Mouse (Mus musculus) heart, embryonic 16.5 days (tissue): ENCODE measurements around the gene Tssk2. TPM values are rescaled to one million over a fixed set of nuclear protein-coding genes. Genes with fewer than 3 reads are reported as not detected.

ENCODE experiments used
- ATAC-seq: fragments of 200-750 bp; cut with Nextera tagmentation; replicated peaks from 2 replicates; pipeline ENCODE4 v1.8.0; 2017; ENCODE audit warnings: moderate number of reproducible peaks; ENCODE audit not compliant: insufficient read depth, low FRiP score; ENCODE audit errors: extremely low read depth
- H3K27ac ChIP-seq: fragments of 300-500 bp; sonication (generic); 2 replicates; pipeline ENCODE4 v1.5.1; 2014; ENCODE audit warnings: mild to moderate bottlenecking, low read length, control low read depth, moderate library complexity
- H3K27me3 ChIP-seq: fragments of 300-500 bp; sonication (generic); 2 replicates; pipeline ENCODE4 v1.6.1; 2014; ENCODE audit warnings: low read length, mixed read lengths; ENCODE audit not compliant: control insufficient read depth, insufficient read depth
- H3K36me3 ChIP-seq: fragments of 300-500 bp; sonication (generic); 2 replicates; pipeline ENCODE4 v1.6.1; 2014; ENCODE audit not compliant: control insufficient read depth, insufficient read depth
- H3K4me1 ChIP-seq: fragments of 300-500 bp; sonication (generic); 2 replicates; pipeline ENCODE4 v1.6.1; 2014; ENCODE audit warnings: low read length, mixed read lengths; ENCODE audit not compliant: control insufficient read depth, insufficient read depth
- H3K4me2 ChIP-seq: fragments of 300-500 bp; sonication (generic); 2 replicates; pipeline ENCODE4 v1.6.1; 2014; ENCODE audit warnings: low read depth, mild to moderate bottlenecking, control low read depth, low read length
- H3K4me3 ChIP-seq: fragments of 300-500 bp; sonication (generic); 2 replicates; pipeline ENCODE4 v1.5.1; 2014; ENCODE audit warnings: mild to moderate bottlenecking, control low read depth, low read length
- H3K9ac ChIP-seq: fragments of 300-500 bp; sonication (generic); 2 replicates; pipeline ENCODE4 v1.6.1; 2014; ENCODE audit warnings: low read length, control low read depth
- H3K9me3 ChIP-seq: fragments of 300-500 bp; sonication (generic); replicated peaks from 2 replicates; pipeline ENCODE4 v1.6.1; 2016; ENCODE audit warnings: low read length; ENCODE audit not compliant: control insufficient read depth
- WGBS: fragments of 180-500 bp; shearing (Covaris S2); extraction: QIAGEN DNeasy Blood & Tissue Kit; methylation state at CpG from one replicate; pipeline ENCODE4 v1.1.7; 2014; 5-methylcytosine and 5-hydroxymethylcytosine counted together
- polyA plus RNA-seq: library from polyadenylated mRNA; unstranded; fragments of >200 nt; fragmentation: Nextera tagmentation; extraction: Ambion mirVana; gene quantifications from 2 replicates; pipeline ENCODE4 v1.2.1, GENCODE M21; 2015

Gene Tssk2
- polyA plus RNA-seq, 1 experiment from 2014 or later, result not detected

DNA sequence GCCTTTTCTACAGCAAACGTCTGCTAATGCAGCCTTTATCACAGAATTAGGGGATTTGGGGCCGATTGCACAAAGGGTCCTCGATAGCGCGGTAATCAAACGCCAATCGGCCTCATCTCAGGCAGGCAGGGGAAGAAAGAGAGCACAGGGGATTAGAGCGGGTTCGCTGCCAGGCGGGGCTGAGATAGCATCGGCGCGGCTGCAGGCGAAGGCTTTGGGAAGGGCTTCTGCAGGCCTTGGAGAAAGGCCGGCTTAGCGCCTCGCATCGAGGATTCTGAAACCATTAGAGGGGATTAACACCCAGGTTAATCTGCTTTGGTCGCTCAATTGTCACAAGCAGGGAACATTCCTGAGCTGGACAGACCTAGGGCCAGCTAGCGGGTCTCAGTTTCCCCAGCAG, 22.1 kb downstream of the Tssk2 start:
- Histone ChIP-seq H3K27me3 (peaks cover 36% of the 10 kb centered on the region), H3K27ac (no peak overlapping the region)
- ATAC-seq, result no peak

DNA sequence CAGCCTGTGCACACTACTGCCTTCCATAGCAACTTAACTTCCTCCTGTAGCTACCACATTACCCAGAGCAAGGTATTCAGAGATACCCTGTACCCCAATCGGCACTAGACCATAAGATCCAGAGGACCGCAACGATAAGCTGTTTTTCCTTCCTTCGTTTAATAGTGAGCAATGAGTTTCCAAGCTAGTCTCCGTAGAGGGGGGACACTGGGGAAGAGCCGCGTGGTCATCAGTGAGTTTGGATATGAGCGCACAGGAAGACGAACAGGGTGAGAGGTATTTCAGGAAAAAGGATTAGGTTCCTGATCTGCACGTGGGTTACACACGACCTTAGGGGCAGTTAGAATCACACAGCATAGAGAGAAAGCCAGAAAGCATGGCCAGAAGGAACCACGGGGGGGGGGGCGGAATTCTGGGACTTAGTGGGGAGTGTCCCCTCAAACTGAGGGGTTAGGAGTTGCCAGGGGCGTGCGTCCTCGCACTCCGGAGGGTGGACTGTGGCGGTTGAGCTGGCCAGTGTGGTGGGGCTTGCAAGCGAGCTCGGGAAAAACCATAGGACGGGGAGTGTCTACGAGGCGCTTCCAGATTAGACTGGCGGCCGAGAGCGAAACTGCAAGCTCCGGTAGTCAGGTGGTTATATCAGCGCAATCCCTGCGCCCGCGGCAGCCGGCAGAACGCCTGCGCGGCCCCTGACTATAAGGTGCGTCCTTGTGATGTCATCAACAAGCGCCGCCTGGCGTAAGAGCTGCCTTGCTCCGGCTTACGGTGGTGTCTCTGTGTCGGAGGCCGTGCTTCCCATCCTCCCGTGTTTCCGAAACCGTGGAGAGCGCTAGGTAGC, 23.1 kb downstream of the Tssk2 start:
- Histone ChIP-seq H3K4me1 (peaks cover 14% of the 10 kb centered on the region), H3K9me3 (no peaks in the 10 kb centered on the region), H3K27me3 (peaks cover 27% of the 10 kb centered on the region), H3K9ac (peak overlapping the region; percentile 90), H3K36me3 (peaks cover 7% of the 10 kb centered on the region), H3K4me3 (peak overlapping the region; percentile 87), H3K4me2 (peak overlapping the region; percentile 90), H3K27ac (peak overlapping the region; percentile 81)
- 2% methylated on average over 45 of the region's 47 CpGs for WGBS
- peak; percentile 93 for ATAC-seq

More for the DNA sequence above, 22.1 kb downstream of the Tssk2 start:
- Histone ChIP-seq H3K4me3 (no peak overlapping the region; the same call in 1 of the 2 replicates), H3K4me1 (peaks cover 14% of the 10 kb centered on the region), H3K36me3 (peaks cover 2% of the 10 kb centered on the region), H3K9me3 (no peaks in the 10 kb centered on the region), H3K4me2 (peak overlapping the region; percentile 90), H3K9ac (peak overlapping the region; percentile 90)
- 10% methylated on average over 20 of the region's 20 CpGs for WGBS

DNA sequence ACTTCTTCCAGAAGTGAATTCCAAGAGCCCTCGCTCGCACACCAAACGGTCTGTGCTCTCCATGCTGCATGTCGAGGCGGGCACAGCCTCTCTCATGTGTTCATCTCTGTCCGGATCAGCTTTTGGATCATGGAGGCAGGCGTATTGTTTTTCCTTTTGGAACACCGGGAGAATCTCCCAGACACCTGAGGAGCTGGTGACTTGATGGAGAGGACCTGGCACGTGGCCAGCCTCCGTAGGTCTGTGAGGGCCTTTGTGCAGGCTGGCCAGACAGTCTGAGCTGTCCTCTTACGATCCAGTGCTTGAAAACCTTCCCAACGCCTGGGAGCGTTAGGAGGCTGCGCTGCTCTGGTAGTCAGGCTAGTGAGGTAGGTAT, 23.7 kb downstream of the Tssk2 start:
- ATAC-seq, result peak; percentile 11; the same call in 1 of the 2 replicates
- Histone ChIP-seq H3K27ac (peak overlapping the region; percentile 81), H3K27me3 (peaks cover 22% of the 10 kb centered on the region)

DNA sequence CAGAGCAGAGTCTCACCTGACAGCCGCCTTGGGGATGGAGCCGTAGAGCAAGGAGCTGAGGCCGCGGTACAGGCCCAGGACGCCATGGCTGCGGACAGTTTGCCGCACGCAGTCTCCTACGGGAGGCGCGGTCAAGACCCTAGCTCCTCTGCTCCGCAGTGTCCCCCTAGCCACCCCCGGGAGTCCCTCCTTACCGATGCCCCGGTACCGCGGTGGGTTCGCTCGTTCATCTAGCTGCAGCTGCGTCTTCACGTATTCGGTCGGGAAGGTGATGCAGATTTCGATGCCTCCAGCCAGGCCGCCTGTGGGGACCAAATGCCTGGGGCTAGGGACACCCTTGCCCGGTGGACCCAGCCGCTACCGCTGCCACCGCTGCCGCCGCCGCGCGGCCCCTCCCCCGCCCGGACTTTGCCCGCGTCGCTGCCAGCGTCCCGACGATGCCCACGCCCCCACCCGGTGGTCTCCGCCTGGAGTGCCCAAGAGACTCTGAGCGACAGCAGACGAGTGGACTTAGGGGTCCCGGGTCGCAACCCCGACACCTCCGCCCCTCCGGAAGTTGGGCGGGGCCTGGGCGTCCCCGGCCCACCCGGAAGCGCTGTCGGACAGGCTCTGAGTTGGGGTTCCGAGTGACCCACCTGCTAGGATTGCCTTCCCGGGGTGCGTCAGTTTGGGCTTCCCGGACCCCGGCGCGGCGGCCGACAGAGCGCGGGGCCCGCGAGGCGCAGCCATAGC, 29.1 kb downstream of the Tssk2 start:
- peak overlapping the region; percentile 78 for H3K27ac ChIP-seq
- no peaks in the 10 kb centered on the region for H3K9me3 ChIP-seq
- peaks cover 4% of the 10 kb centered on the region for H3K4me1 ChIP-seq
- peak overlapping the region; percentile 90 for H3K9ac ChIP-seq
- 1% methylated on average over 72 of the region's 72 CpGs for WGBS
- H3K4me3 ChIP-seq, result peak overlapping the region; percentile 93
- peaks cover 7% of the 10 kb centered on the region for H3K36me3 ChIP-seq
- H3K4me2 ChIP-seq, result peak overlapping the region; percentile 99
- no peaks in the 10 kb centered on the region for H3K27me3 ChIP-seq
- peak; percentile 10; the same call in 1 of the 2 replicates for ATAC-seq

More for the DNA sequence above, 23.7 kb downstream of the Tssk2 start:
- H3K4me2 ChIP-seq, result peak overlapping the region; percentile 90
- H3K4me3 ChIP-seq, result peak overlapping the region; percentile 87
- H3K9ac ChIP-seq, result peak overlapping the region; percentile 90
- H3K9me3 ChIP-seq, result no peaks in the 10 kb centered on the region
- peaks cover 14% of the 10 kb centered on the region for H3K4me1 ChIP-seq
- peaks cover 7% of the 10 kb centered on the region for H3K36me3 ChIP-seq
- under 1% methylated on average over 14 of the region's 14 CpGs for WGBS

DNA sequence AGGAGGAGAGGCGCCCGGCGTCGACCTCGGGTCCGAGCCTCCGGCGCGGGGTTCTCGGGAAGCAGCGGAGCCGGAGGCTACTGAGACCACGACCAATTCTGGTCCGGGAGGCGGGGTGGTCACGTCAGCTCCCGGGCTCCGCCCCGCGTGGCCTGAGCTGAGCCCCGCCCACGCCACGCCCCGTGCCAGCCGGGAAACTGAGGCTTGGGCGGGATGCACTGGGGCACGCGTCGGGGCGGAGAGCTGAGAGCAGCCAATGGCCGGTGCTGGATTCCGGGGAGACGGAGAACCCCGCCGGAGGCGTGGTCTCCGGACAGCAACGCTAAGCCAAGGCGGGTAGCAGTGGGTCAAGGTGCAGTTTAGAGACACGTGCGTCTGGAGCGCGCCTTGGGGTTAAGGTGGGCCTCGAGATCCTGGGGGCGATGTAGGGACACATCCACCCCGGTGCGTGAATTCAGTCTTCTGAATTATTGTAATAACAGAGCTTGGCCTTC, 29.7 kb downstream of the Tssk2 start, which contains the start of gene Slc25a1:
Slc25a1 (minus strand) TSS at position 133 of the 494 bp plus-strand sequence.
- peak; percentile 76 for ATAC-seq
- under 1% methylated on average over 47 of the region's 47 CpGs for WGBS

DNA sequence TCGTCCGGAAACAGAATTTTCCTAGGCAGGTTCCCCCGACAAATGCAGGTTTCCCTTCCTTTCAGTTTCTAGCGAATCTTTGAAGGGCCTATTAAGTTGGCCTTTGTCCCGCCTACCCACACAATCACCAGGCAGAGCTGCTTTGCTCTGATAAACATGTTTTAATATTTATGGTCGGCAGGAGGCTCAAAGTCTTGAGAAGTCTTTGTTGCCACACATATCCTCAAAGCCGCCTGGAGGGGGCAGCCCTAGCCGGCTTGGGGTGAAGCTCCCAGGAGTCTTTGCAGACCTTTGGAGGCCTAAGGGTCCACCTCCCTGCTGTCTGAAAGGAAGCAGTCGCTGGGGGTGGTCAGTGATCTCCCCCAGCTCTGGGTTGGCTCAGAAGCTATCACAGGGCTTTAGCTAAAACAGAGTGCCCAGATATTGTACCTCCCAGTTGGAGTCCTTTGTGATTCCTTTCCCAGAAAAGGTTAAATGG, 30.2 kb downstream of the Tssk2 start:
- WGBS, result 0% methylated on average over 9 of the region's 9 CpGs

More for the DNA sequence above, 29.7 kb downstream of the Tssk2 start, which contains the start of gene Slc25a1:
- no peaks in the 10 kb centered on the region for H3K9me3 ChIP-seq
- peak within 1 kb of the TSS; percentile 99 for H3K4me2 ChIP-seq
- H3K4me3 ChIP-seq, result peak within 1 kb of the TSS; percentile 93
- peaks cover 7% of the 10 kb centered on the region for H3K36me3 ChIP-seq
- H3K4me1 ChIP-seq, result no peaks in the 10 kb centered on the region; the same call in 1 of the 2 replicates
- no peaks in the 10 kb centered on the region for H3K27me3 ChIP-seq
- peak within 1 kb of the TSS; percentile 78 for H3K27ac ChIP-seq
- H3K9ac ChIP-seq, result peak within 1 kb of the TSS; percentile 90

GRCm38 (mm10) chr16:17929211-17929610, 30.8 kb downstream of the Tssk2 start:
- Histone ChIP-seq H3K27me3 (no peaks in the 10 kb centered on the region), H3K27ac (no peak overlapping the region), H3K9ac (no peak overlapping the region)

More for the DNA sequence above, 30.2 kb downstream of the Tssk2 start:
- Histone ChIP-seq H3K9me3 (no peaks in the 10 kb centered on the region), H3K4me2 (peak overlapping the region; percentile 99), H3K27me3 (no peaks in the 10 kb centered on the region), H3K4me1 (no peaks in the 10 kb centered on the region; the same call in 1 of the 2 replicates), H3K4me3 (peak overlapping the region; percentile 93), H3K36me3 (peaks cover 7% of the 10 kb centered on the region), H3K9ac (peak overlapping the region; percentile 90), H3K27ac (peak overlapping the region; percentile 78)
- ATAC-seq, result peak; percentile 74

DNA sequence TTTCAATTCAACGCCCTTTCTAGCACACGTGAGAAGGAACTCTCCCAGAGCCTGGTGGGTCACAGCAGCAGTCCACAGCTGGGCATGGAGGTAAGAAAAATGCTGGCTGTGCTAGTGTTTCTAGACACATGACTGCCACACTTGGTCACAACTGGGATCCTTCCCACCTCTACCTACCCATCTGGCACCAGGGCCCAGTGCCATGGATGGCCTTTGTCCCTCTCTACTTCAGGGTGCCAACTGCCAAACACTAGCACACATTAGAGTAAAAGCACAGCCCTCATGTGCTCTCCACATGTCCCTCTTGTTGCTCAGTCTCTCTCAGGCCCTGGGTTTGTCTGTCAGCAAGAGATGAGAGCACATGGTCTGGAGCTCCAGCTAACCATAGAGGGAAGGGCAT, 31.2 kb downstream of the Tssk2 start:
- 70% methylated on average over 2 of the region's 2 CpGs for WGBS
- no peak overlapping the region for H3K4me2 ChIP-seq
- H3K4me1 ChIP-seq, result no peaks in the 10 kb centered on the region; the same call in 1 of the 2 replicates
- no peaks in the 10 kb centered on the region for H3K27me3 ChIP-seq
- H3K36me3 ChIP-seq, result peaks cover 7% of the 10 kb centered on the region
- H3K4me3 ChIP-seq, result no peak overlapping the region
- H3K27ac ChIP-seq, result no peak overlapping the region
- H3K9me3 ChIP-seq, result no peaks in the 10 kb centered on the region
- no peak overlapping the region for H3K9ac ChIP-seq
- ATAC-seq, result no peak

More at GRCm38 (mm10) chr16:17929211-17929610, 30.8 kb downstream of the Tssk2 start:
- WGBS, result 27% methylated on average over 2 of the region's 2 CpGs
- Histone ChIP-seq H3K4me3 (no peak overlapping the region), H3K9me3 (no peaks in the 10 kb centered on the region), H3K36me3 (peaks cover 7% of the 10 kb centered on the region), H3K4me1 (no peaks in the 10 kb centered on the region; the same call in 1 of the 2 replicates), H3K4me2 (no peak overlapping the region)
- ATAC-seq, result no peak
